In genomic region chr4:136690034-136690433, GRCm38 (mm10) we compare ENCODE assay signal across 12 mouse cellular contexts.
DNase-seq lines count a peak whose midpoint lies in the region; ATAC-seq lines count a peak whose summit lies in the region.
"Had no signal": no experiment of that assay in that cellular context is flagged by ENCODE, and none has a peak within 500 bp of the region (broad histone marks: within the 10 kb centered on the region; RNA-seq: fewer than 3 reads in every experiment).

No protein-coding gene starts in this region.

- peak; percentile 36 to 45 for DNase-seq in layer of hippocampus, adult 18-20 months (ENCODE audit: low spot score in 2 of 2)
- no peak for DNase-seq in layer of hippocampus, postnatal 25 days (ENCODE audit: extremely low spot score in 1 of 2, low spot score in 1 of 2)
- DNase-seq in frontal cortex, postnatal 25 days (ENCODE audit: low spot score in 2 of 2): peak; percentile 30 to 37
- DNase-seq in left cerebral cortex, postnatal 14 days (ENCODE audit: low spot score in 2 of 2): peak; percentile 53 to 75
- DNase-seq in right cerebral cortex, postnatal 14 days: peak; percentile 60
- DNase-seq in MN1 (ENCODE audit: low spot score): no peak
- DNase-seq: adrenal gland, postnatal 25 days; cerebellum, adult 18-20 months; midbrain, embryonic 14.5 days; thymus, postnatal 25 days had no signal

- intact Hi-C loops in left cerebral cortex, postnatal 14 days (cut with DNase I): no loop called here

- no peak for ATAC-seq in erythroblast, adult 5-6 weeks (replicated peaks; ENCODE audit: low FRiP score, poor library complexity, severe bottlenecking)
- ATAC-seq: forebrain, embryonic 15.5 days had no signal

Comparison
In these comparisons a context has a peak if more than half of its experiments do, and no peak if none do; other contexts are left out.
1. DNase-seq: peak in layer of hippocampus, adult 18-20 months (2 of 2), frontal cortex, postnatal 25 days (2 of 2), left cerebral cortex, postnatal 14 days (2 of 2) and right cerebral cortex, postnatal 14 days (single experiment); none in layer of hippocampus, postnatal 25 days (0 of 2) and MN1 (single experiment).